Comparison of ENCODE assay signal across 8 mouse cellular contexts in genomic region chr6:125349575-125350230, GRCm38 (mm10). TPM values are rescaled to one million over a fixed set of nuclear protein-coding genes. Genes with fewer than 3 reads are reported as not detected.
A peak's percentile ranks its signal among the peaks of the same experiment; 100 is the strongest.
DNase-seq lines count a peak whose midpoint lies in the region; ATAC-seq and TF ChIP-seq lines count a peak whose summit lies in the region.

No protein-coding gene starts in this region.

- peak overlapping the region; percentile 93 for H3K4me2 ChIP-seq in stomach, postnatal 0 days (replicated peaks; ENCODE audit: low read depth)

- ATAC-seq in stomach, postnatal 0 days (ENCODE audit: low FRiP score, low TSS enrichment): peak; percentile 84

- H3K27me3 ChIP-seq in megakaryocyte, embryonic 14.5 days (replicated peaks): peaks cover 69% of the 10 kb centered on the region
- H3K27me3 ChIP-seq in stomach, postnatal 0 days (ENCODE audit: control insufficient read depth, insufficient read depth, low read length): no peaks in the 10 kb centered on the region

- no peaks in the 10 kb centered on the region for H3K9me3 ChIP-seq in megakaryocyte, embryonic 14.5 days
- no peaks in the 10 kb centered on the region for H3K9me3 ChIP-seq in stomach, postnatal 0 days (ENCODE audit: control insufficient read depth, low read length)

- DNase-seq in CD4-positive, CD25-positive, alpha-beta regulatory T cell, adult 2 months (ENCODE audit: low read depth, low spot score): peak; percentile 78
- DNase-seq in ZHBTc4 (ENCODE audit: low read depth, low spot score): peak; percentile 68
- peak; percentile 72 to 75 for DNase-seq in heart, postnatal 14 days
- DNase-seq in kidney, postnatal 25 days: peak; percentile 79 to 90
- DNase-seq in stomach, postnatal 0 days (ENCODE audit: low spot score): peak; percentile 80
- DNase-seq in left cerebral cortex, adult 11 months (ENCODE audit: low spot score): no peak

- WGBS in stomach, postnatal 0 days: 0% methylated on average over 27 of the region's 27 CpGs

- H3K36me3 ChIP-seq in megakaryocyte, embryonic 14.5 days (replicated peaks; ENCODE audit: low read length): no peaks in the 10 kb centered on the region
- 0 out of 2 replicates have a peak, but pooled peaks cover 4% of the 10 kb centered on the region for H3K36me3 ChIP-seq in stomach, postnatal 0 days (ENCODE audit: control insufficient read depth, insufficient read depth, low read length)

- peak overlapping the region; percentile 82 for H3K27ac ChIP-seq in embryonic fibroblast, embryonic 13.5 days (ENCODE audit: insufficient read depth, low read length)
- peak overlapping the region; percentile 96 for H3K27ac ChIP-seq in stomach, postnatal 0 days (replicated peaks)

- peak; percentile 81 for TF ChIP-seq POLR2A in embryonic fibroblast, embryonic 13.5 days (IDR thresholded peaks at IDR 0.05; ENCODE audit: low read depth, low read length)

- peak; percentile 33 for TF ChIP-seq EP300 in stomach, postnatal 0 days (optimal IDR thresholded peaks at IDR 0.05)

- intact Hi-C loops in heart, postnatal 14 days (cut with DNase I): loop anchor here (2.0 kb wide), 2 partner anchors 19 to 37 kb away; partner anchors contain the start of gene Ltbr

- no peak for TF ChIP-seq CTCF in embryonic fibroblast, embryonic 13.5 days (IDR thresholded peaks at IDR 0.05; ENCODE audit: borderline replicate concordance, insufficient read depth, low read length)
- TF ChIP-seq CTCF in stomach, postnatal 0 days (IDR thresholded peaks at IDR 0.05; ENCODE audit: low read depth): no peak

- H3K9ac ChIP-seq in stomach, postnatal 0 days (ENCODE audit: low read length): peak overlapping the region; percentile 94

- peaks cover 20% of the 10 kb centered on the region for H3K4me1 ChIP-seq in embryonic fibroblast, embryonic 13.5 days (ENCODE audit: control insufficient read depth, insufficient read depth, low read length)
- H3K4me1 ChIP-seq in megakaryocyte, embryonic 14.5 days: peaks cover 74% of the 10 kb centered on the region
- H3K4me1 ChIP-seq in stomach, postnatal 0 days (replicated peaks; ENCODE audit: control insufficient read depth, insufficient read depth): peaks cover 23% of the 10 kb centered on the region

- H3K4me3 ChIP-seq in embryonic fibroblast, embryonic 13.5 days (ENCODE audit: insufficient read depth, low read length): peak overlapping the region; percentile 88
- peak overlapping the region; percentile 92 for H3K4me3 ChIP-seq in megakaryocyte, embryonic 14.5 days (replicated peaks)
- H3K4me3 ChIP-seq in stomach, postnatal 0 days (ENCODE audit: low read depth, low read length): peak overlapping the region; percentile 83

RNA-seq across cellular contexts. Expression of gene Tnfrsf1a, which starts 0.5 kb away (rescaled TPM):
- polyA plus RNA-seq in embryonic fibroblast, embryonic 13.5 days (2011; ENCODE audit: insufficient read length, low read depth, missing spikeins): 126 and 140 TPM in 2 replicates
- 10 to 100 TPM; 63.4 to 70.7 TPM for total RNA-seq in heart, postnatal 14 days (2021)
- polyA plus RNA-seq in megakaryocyte, embryonic 14.5 days (2012; ENCODE audit: insufficient read depth, low replicate concordance): 10.1 and 63.6 TPM in 2 replicates
- polyA plus RNA-seq in stomach, postnatal 0 days (2015; fragmentation: Nextera tagmentation; extraction: Ambion mirVana): 75.3 and 77.7 TPM in 2 replicates

RNA-seq across cellular contexts. Expression of gene Scnn1a, which starts 29.2 kb away (rescaled TPM):
- polyA plus RNA-seq in embryonic fibroblast, embryonic 13.5 days (2011; ENCODE audit: insufficient read length, low read depth, missing spikeins): 0.48 and 0.70 TPM in 2 replicates
- total RNA-seq in heart, postnatal 14 days (2021): 1 to 10 TPM in 1 of 2 experiments, under 1 TPM in 1; 1.00 to 1.1 TPM
- 0.39 TPM in 1 of 2 replicates, not detected in the other for polyA plus RNA-seq in megakaryocyte, embryonic 14.5 days (2012; ENCODE audit: insufficient read depth, low replicate concordance)
- polyA plus RNA-seq in stomach, postnatal 0 days (2015; fragmentation: Nextera tagmentation; extraction: Ambion mirVana): 18.5 and 20.6 TPM in 2 replicates

RNA-seq across cellular contexts. Expression of gene Plekhg6, which starts 30.9 kb away (rescaled TPM):
- polyA plus RNA-seq in embryonic fibroblast, embryonic 13.5 days (2011; ENCODE audit: insufficient read length, low read depth, missing spikeins): 0.15 TPM in 1 of 2 replicates, not detected in the other
- total RNA-seq in heart, postnatal 14 days (2021): not detected
- polyA plus RNA-seq in megakaryocyte, embryonic 14.5 days (2012; ENCODE audit: insufficient read depth, low replicate concordance): 0.39 TPM in 1 of 2 replicates, not detected in the other
- polyA plus RNA-seq in stomach, postnatal 0 days (2015; fragmentation: Nextera tagmentation; extraction: Ambion mirVana): 6.3 and 6.7 TPM in 2 replicates

RNA-seq across cellular contexts. Expression of gene Ltbr, which starts 36.0 kb away (rescaled TPM):
- 67.1 and 77.6 TPM in 2 replicates for polyA plus RNA-seq in embryonic fibroblast, embryonic 13.5 days (2011; ENCODE audit: insufficient read length, low read depth, missing spikeins)
- 10 to 100 TPM; 34.6 to 36.0 TPM for total RNA-seq in heart, postnatal 14 days (2021)
- 41.9 and 48.8 TPM in 2 replicates for polyA plus RNA-seq in megakaryocyte, embryonic 14.5 days (2012; ENCODE audit: insufficient read depth, low replicate concordance)
- 71.5 and 73.0 TPM in 2 replicates for polyA plus RNA-seq in stomach, postnatal 0 days (2015; fragmentation: Nextera tagmentation; extraction: Ambion mirVana)

Comparison
In these comparisons a context has a peak if more than half of its experiments do, and no peak if none do; other contexts are left out.
1. RNA of gene Scnn1a, which starts 29.2 kb away (polyA plus RNA-seq): 18.5 to 20.6 TPM in stomach, postnatal 0 days; 0.48 to 0.70 TPM in embryonic fibroblast, embryonic 13.5 days and 0.39 TPM in megakaryocyte, embryonic 14.5 days; every median in the first group is over 10 times any median in the second.
2. Peak in every context shown above with its lines, with median percentiles within 50 percentile points of each other: H3K4me3 ChIP-seq.